Mouse (Mus musculus) gastrocnemius, postnatal 4 days (tissue): Measurements from ENCODE around the gene Hs6st1. TPM values are rescaled to one million over a fixed set of nuclear protein-coding genes. Genes with fewer than 3 reads are reported as not detected.
A peak's percentile ranks its signal among the peaks of the same experiment; 100 is the strongest.

ENCODE experiments used
- DNase-seq, 2 experiments: peaks; one replicate each; pipeline ENCODE4 v3.0.0; 2021 to 2022; ENCODE audit warnings: low spot score in 2 of 2, mixed read lengths in 2 of 2
- microRNA-seq: library from miRNA; unstranded; fragments of <30 nt; microRNA quantifications from one replicate; pipeline ENCODE4 v1.2.0, GENCODE M21; 2021
- total RNA-seq, 2 experiments: library from RNA; stranded (reverse); gene quantifications; 2 replicates each; pipeline ENCODE4 v1.2.3; 2021

Hs6st1 gene
- total RNA-seq, 2 experiments from 2014 or later = 39.7 to 40.5 TPM

GRCm38 (mm10) chr1:36119426-36119825 is 51.2 kb downstream of the Hs6st1 start:
- no peak for DNase-seq

- no peak for DNase-seq
These were observed 53.0 kb downstream of the Hs6st1 start for GRCm38 (mm10) chr1:36121172-36121571.

DNA sequence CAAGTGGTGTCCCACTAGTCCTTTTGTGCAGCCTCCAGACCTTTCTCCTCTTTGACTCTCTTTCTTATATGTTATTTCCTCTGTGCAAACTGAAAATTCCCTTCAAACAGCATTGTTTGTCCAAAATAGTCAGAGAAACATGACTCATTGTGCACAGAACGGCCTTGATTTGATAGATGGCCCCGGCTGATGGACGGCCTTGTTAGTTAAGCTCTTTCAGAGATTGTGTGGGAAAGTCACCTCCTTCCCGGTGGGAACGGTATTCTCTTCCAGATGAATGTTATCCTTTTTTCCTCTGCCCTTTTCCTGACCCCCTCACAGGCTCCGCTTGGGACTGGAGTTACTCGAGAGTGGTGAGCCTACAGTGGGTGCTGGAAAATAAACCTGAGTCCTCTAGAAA is 56.9 kb downstream of the Hs6st1 start:
- DNase-seq = no peak

GRCm38 (mm10) chr1:36129126-36129525 is 60.9 kb downstream of the Hs6st1 start:
- no peak for DNase-seq

- no peak for DNase-seq
These were observed 61.7 kb downstream of the Hs6st1 start for GRCm38 (mm10) chr1:36129881-36130280.

- DNase-seq = no peak
These were observed 62.3 kb downstream of the Hs6st1 start for GRCm38 (mm10) chr1:36130307-36131035.

GRCm38 (mm10) chr1:36131154-36131553 is 63.0 kb downstream of the Hs6st1 start:
- no peak for DNase-seq

DNA sequence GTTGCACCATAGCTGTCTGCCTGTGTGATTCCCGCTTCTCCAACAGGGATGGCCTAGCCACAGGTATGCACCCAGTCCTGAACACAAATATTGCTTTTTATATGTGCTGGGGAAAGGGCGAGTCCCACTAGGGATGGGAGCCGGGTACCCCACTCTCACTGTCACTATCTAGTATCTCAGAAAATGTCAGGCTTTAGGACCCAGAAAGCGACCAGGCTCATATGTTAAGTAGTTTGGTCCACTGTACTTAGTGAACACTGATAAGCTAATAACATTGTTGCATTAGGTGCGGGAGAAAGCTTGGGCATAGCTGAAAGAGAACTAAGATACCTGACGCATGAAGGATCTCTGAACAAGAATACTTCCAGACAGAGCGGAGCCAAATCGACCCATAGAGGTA is 63.6 kb downstream of the Hs6st1 start:
- no peak for DNase-seq

GRCm38 (mm10) chr1:36132211-36132610 is 64.0 kb downstream of the Hs6st1 start:
- no peak for DNase-seq

DNA sequence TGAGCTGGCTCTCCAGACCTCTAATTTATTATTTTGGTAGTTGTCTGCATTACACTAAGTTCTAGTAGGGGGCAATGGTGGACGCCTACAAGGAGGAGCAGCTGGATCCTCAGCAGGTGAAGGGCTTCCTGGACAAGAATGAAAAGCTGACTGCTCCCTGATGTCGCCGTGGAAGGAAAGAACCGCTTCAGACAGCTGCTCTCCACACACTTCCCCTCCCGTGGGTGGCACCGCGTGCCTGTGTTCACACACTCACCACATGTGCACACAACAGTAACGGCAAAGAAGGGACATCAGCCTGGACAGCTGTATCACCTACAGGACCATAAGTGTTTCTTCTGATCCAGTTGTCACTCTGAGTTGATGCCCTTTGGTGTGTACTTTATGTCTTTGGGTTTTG is 64.8 kb downstream of the Hs6st1 start:
- DNase-seq = no peak

DNA sequence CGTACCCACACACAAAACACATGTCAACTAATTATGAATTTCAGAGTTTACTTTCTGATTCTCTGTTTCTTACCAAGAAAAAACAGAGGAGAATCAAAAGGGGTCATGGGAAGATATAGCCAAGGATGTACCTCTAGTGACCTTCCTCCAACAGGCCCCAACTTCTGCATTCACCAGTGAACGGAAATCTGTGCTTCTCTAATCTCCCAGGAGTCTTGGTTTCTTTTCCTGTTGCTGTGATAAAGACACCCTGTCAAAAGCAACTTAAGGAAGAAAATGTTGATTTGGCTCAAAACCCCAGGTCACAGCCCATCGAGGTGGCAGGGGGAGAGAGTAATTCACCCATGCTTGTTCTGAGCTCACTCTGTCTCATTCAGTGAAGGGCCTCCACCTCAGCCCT is 65.4 kb downstream of the Hs6st1 start:
- no peak for DNase-seq

DNA sequence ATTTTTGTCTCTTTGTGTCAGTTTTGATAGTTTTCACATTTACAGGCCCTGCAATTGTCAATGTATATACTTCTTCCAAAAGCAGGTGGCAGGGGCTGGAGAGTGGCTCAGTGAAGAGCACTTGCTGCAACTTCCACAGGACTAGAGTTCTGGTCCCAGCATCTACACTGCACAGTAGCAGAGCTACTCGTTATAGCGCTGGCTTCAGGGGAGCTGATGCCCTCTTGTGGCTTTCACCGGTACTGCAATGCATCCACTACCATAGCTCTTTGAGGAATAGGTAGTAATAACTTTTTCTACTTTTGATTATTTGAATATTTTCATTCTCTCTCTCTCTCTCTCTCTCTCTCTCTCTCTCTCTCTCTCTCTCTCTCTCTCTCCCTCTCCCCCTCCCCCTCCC is 66.4 kb downstream of the Hs6st1 start:
- peak; percentile 49 to 50 for DNase-seq

DNA sequence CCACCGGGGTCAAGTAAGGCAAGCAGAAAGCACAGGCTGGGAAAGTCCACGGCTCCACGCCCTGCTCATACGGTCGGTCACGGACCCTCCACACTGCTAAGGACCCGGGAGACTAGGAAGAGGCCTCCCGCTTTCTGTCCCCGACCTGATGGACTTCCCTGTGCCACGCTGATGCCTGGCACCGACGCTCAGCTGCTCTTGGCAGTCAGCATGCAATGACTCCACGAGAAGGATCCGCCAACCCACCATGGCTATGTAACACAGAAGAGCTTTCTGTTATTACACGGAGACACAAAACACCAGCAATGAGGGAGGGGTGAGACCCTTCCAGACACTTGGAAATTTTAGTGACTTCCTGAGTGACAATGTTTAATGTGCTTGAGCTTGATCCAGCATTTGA is 72.1 kb downstream of the Hs6st1 start:
- DNase-seq = no peak

- no peak for DNase-seq
These were observed 76.8 kb downstream of the Hs6st1 start for GRCm38 (mm10) chr1:36145050-36145449.

- DNase-seq = no peak
These were observed 80.6 kb downstream of the Hs6st1 start for GRCm38 (mm10) chr1:36148809-36149208.

GRCm38 (mm10) chr1:36149411-36149810 is 81.2 kb downstream of the Hs6st1 start:
- DNase-seq = no peak

Small RNA genes lying within 50 kb of the gene (microRNA-seq; reads per million reads assigned to microRNA genes)
- 0.63 reads per million for gene Mir6897

Other genes starting within 250 kb of the Hs6st1 start
- gene Uggt1, start 176.3 kb downstream of the Hs6st1 start, total RNA-seq = 10 to 100 TPM; 38.4 to 40.3 TPM
- 1 to 10 TPM; 2.8 to 2.9 TPM for gene Neurl3, start 206.3 kb downstream of the Hs6st1 start, total RNA-seq
- gene Arid5a, start 239.3 kb downstream of the Hs6st1 start, total RNA-seq = 10 to 100 TPM; 17.7 to 18.9 TPM